Mouse (Mus musculus): ENCODE measurements around the gene Zfp541. TPM values are rescaled to one million over a fixed set of nuclear protein-coding genes. Genes with fewer than 3 reads are reported as not detected.

The Zfp541 gene
- polyA plus RNA-seq (2015; fragmentation: Nextera tagmentation; extraction: Ambion mirVana), result 0.14 TPM in 1 of 2 replicates, not detected in the other

DNA sequence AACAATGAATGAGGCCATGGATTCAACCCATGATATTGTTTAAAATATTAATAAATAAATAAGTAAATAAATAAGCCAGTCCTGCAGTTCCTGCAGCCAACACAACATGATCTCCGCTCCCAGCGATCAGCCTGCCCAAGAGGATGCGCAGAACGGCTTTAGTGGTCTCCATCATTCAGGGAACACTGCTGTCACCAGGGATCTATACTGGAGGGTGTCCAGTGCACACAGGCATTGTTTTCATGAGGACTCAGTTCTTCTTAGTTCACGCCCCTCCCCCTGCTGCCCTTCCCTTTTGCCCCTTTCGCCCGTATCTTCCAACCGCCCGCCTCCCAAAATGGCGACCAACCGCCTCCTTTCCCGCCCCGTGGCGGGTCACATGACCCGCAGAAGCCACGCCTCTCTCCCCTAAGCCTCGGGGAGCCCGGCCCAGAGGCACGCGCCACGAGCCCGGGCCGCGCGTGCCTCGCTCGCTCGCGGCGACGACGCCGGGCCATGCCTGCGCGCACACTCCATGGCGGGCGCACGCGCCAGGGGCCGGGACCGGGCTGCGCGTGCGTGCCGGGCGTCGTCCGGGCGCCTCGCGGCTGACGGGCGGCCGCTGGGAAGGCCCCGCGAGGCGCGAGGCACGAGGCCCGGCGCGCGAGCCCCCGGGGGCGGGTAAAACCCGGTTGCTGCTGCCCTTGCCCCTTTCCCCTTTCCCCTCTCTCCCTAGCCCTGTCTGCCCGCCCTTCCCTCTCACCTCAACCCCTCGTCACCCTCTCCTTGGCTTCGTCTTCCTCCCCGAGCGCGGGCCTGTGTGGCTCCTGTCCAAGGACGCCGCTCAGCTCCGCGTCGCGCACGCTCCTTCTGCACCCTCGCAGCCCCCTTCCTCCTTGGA, at the start of gene Zfp541:
Gene Zfp541, plus strand, starts transcription at position 596 of the 880 bp plus-strand sequence.
- Histone ChIP-seq H3K4me3 (replicated peaks; ENCODE audit: low read length) (peak within 1 kb of the TSS; percentile 14; the same call in 1 of the 2 replicates), H3K9ac (replicated peaks; ENCODE audit: low read depth, low read length) (no peak within 1 kb of the TSS), H3K4me2 (ENCODE audit: low read length) (peak within 1 kb of the TSS; percentile 28), H3K36me3 (ENCODE audit: control insufficient read depth, insufficient read depth) (no peaks in the 10 kb centered on the region), H3K9me3 (ENCODE audit: control insufficient read depth, low read length) (peaks cover 6% of the 10 kb centered on the region; the same call in 1 of the 2 replicates), H3K27me3 (replicated peaks; ENCODE audit: control insufficient read depth, insufficient read depth, low read length) (peaks cover 15% of the 10 kb centered on the region), H3K27ac (ENCODE audit: low read length) (no peak within 1 kb of the TSS), H3K4me1 (replicated peaks; ENCODE audit: control insufficient read depth, insufficient read depth, low read length) (no peaks in the 10 kb centered on the region; the same call in 1 of the 2 replicates)
- ATAC-seq, result peak; percentile 33; the same call in 1 of the 2 replicates
- WGBS, result 48% methylated on average over 68 of the region's 80 CpGs

DNA sequence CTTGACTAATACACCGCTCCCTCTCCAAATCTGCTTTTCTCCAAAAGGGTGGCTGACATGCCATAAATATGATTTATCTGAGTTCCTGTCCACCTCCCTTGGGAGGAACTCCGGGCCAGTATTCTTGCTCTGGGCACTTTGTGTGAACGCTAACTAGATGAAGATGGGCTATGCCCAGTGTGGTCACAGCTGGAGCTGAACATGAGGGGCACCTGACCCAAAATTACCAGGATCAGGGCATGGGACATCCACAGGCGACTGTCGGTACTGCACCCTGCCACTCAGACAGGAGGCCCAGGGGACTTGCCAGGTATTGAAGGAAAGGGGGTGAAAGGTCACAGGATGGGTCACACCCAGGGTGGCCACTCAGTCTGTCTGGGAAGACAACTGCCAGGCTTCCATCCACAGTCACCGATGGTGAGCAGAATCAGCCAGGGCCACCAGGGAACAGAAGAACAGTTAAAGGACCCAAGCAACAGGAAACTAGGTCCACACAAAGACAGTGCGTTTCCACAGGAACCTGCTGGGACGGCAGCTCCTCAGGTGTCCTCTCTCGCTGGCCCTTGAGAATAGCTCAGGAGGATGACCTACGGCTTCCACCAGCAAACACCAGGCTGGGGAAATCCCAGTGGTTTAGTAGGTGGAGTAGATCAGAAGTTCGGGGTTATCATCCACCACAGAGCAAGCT, 48.9 kb upstream of the Zfp541 start:
- no peaks in the 10 kb centered on the region for H3K4me1 ChIP-seq (replicated peaks; ENCODE audit: control insufficient read depth, insufficient read depth, low read length)
- no peak overlapping the region for H3K9ac ChIP-seq (replicated peaks; ENCODE audit: low read depth, low read length)
- H3K27ac ChIP-seq (ENCODE audit: low read length), result no peak overlapping the region
- H3K4me2 ChIP-seq (ENCODE audit: low read length), result no peak overlapping the region
- H3K9me3 ChIP-seq (ENCODE audit: control insufficient read depth, low read length), result no peaks in the 10 kb centered on the region
- H3K36me3 ChIP-seq (ENCODE audit: control insufficient read depth, insufficient read depth), result no peaks in the 10 kb centered on the region
- H3K27me3 ChIP-seq (replicated peaks; ENCODE audit: control insufficient read depth, insufficient read depth, low read length), result no peaks in the 10 kb centered on the region
- no peak for ATAC-seq
- no peak overlapping the region for H3K4me3 ChIP-seq (replicated peaks; ENCODE audit: low read length)
- WGBS, result 76% methylated on average over 11 of the region's 11 CpGs

DNA sequence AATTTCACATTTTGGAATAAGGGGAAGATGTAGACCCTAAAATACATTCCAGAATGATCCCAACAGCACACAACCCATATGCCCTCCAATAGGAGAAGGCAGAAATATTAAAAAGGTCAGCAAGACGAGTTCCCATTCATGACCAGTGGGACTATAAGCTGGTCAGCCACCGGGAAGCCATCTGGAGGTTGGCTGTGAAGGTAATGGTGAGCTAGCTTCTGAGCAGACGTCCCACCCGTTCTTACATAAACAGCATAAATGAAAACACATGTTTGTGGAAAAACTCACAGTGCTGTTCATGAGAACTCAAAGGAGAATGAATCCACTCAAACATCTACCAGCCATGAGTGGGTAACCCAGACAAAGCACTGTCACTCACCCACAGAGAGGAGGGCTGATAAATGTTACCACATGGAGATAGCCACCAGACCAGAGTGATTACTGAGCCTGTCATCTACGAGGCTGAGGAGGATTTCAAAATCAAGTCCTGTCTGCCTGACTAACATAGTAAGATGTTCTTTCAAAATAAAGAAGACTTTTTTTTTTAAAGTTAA, 47.8 kb upstream of the Zfp541 start:
- Histone ChIP-seq H3K36me3 (ENCODE audit: control insufficient read depth, insufficient read depth) (no peaks in the 10 kb centered on the region), H3K9ac (replicated peaks; ENCODE audit: low read depth, low read length) (no peak overlapping the region)
- 92% methylated on average over 5 of the region's 5 CpGs for WGBS

DNA sequence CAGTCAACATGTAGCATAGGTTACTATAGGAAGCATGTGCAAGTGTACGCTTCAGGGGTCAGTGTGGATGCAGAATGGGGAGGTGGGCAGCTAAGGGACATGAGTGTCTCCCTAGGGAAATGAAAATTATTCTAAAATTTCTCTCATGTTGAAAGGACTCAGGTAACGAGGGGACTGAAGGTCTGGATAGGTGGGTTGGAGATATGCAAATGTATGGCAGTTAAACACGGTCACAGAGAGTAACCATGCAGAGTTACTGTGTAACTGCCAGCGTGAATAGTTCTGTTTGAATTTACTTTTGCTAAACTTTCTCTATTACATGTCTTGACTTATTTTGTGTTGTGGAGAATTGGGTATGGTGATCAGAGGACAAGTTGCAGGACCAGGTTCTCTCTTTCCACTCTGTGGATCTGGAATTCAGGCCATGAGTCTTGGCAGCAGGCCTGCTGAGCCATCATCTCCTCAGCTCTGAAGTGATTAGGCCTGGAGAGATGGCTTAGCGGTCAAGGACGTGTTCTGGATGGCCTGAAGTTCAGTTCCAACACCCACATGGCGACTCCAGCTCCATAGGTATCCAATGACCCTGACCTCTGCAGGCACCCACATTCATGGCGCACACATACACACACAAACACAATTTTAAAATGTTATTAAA, 47.0 kb upstream of the Zfp541 start:
- no peak overlapping the region for H3K4me2 ChIP-seq (ENCODE audit: low read length)
- H3K9me3 ChIP-seq (ENCODE audit: control insufficient read depth, low read length), result no peaks in the 10 kb centered on the region
- no peaks in the 10 kb centered on the region for H3K4me1 ChIP-seq (replicated peaks; ENCODE audit: control insufficient read depth, insufficient read depth, low read length)
- H3K27me3 ChIP-seq (replicated peaks; ENCODE audit: control insufficient read depth, insufficient read depth, low read length), result no peaks in the 10 kb centered on the region
- H3K27ac ChIP-seq (ENCODE audit: low read length), result no peak overlapping the region
- no peak for ATAC-seq
- WGBS, result 95% methylated on average over 8 of the region's 8 CpGs
- no peak overlapping the region for H3K4me3 ChIP-seq (replicated peaks; ENCODE audit: low read length)
- no peak overlapping the region for H3K9ac ChIP-seq (replicated peaks; ENCODE audit: low read depth, low read length)
- H3K36me3 ChIP-seq (ENCODE audit: control insufficient read depth, insufficient read depth), result no peaks in the 10 kb centered on the region

More for the DNA sequence above, 47.8 kb upstream of the Zfp541 start:
- H3K9me3 ChIP-seq (ENCODE audit: control insufficient read depth, low read length), result no peaks in the 10 kb centered on the region
- H3K27me3 ChIP-seq (replicated peaks; ENCODE audit: control insufficient read depth, insufficient read depth, low read length), result no peaks in the 10 kb centered on the region
- ATAC-seq, result no peak
- H3K4me3 ChIP-seq (replicated peaks; ENCODE audit: low read length), result no peak overlapping the region
- no peak overlapping the region for H3K27ac ChIP-seq (ENCODE audit: low read length)
- no peaks in the 10 kb centered on the region for H3K4me1 ChIP-seq (replicated peaks; ENCODE audit: control insufficient read depth, insufficient read depth, low read length)
- no peak overlapping the region for H3K4me2 ChIP-seq (ENCODE audit: low read length)

DNA sequence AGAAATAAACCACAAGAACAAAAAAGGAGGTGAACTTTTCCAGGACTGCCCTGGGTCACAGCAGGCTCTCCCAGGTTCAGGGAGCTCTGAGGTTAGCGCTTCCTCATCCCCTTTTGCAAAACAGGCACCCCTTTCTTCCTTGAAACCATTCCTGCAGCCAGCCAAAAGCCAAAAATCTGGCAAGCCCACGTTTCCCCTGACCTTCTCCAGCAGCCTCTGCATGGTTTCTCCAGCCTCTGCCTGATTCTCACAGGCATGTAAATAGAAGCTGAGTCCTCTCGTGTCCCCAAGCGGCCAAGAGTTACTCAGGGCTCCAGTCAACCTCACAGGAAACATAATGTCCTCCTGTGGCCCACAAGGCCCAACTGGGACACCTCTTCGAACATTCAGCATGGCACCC, 46.2 kb upstream of the Zfp541 start:
- Histone ChIP-seq H3K9me3 (ENCODE audit: control insufficient read depth, low read length) (no peaks in the 10 kb centered on the region), H3K27ac (ENCODE audit: low read length) (no peak overlapping the region), H3K4me1 (replicated peaks; ENCODE audit: control insufficient read depth, insufficient read depth, low read length) (no peaks in the 10 kb centered on the region), H3K9ac (replicated peaks; ENCODE audit: low read depth, low read length) (no peak overlapping the region), H3K27me3 (replicated peaks; ENCODE audit: control insufficient read depth, insufficient read depth, low read length) (no peaks in the 10 kb centered on the region), H3K4me3 (replicated peaks; ENCODE audit: low read length) (no peak overlapping the region), H3K4me2 (ENCODE audit: low read length) (no peak overlapping the region), H3K36me3 (ENCODE audit: control insufficient read depth, insufficient read depth) (no peaks in the 10 kb centered on the region)
- ATAC-seq, result no peak
- WGBS, result 87% methylated on average over 5 of the region's 5 CpGs

DNA sequence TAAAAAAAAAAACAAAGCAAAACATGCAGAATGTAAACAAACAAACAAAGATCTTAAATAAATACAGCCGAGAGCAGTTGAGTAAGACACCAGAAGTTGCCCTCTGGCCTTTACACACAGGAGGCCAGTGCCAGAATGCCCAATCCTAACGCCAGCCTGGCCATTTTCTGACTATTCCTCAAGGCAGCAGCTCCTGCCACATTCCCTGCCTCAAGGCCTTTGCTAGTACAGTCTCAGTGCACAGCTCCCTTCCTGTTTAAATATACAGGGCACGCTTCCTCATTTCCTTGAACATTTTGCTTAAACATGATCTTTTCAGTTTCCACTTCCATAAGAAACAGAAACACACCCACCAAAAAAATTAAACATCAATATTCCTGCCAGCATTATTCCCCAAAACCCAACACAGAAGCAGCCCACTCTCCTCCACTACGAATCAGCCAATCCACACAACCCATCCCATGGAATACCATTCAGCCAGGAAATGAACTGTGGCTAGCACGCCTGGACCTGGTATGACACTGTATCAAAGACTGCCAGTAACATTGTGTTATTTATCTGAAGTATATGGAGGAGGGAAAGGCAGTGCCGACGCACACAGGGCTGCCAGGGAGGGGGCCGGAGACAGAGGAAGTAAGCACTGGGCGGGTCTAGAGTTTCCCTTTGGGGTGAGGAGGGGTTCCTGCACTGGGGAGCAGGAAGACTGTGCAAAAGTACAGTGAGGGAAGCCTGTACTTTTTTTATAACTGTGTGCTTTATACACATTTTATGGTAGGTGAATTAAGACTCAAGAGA, 43.4 kb upstream of the Zfp541 start:
- Histone ChIP-seq H3K36me3 (ENCODE audit: control insufficient read depth, insufficient read depth) (no peaks in the 10 kb centered on the region), H3K9ac (replicated peaks; ENCODE audit: low read depth, low read length) (no peak overlapping the region), H3K27me3 (replicated peaks; ENCODE audit: control insufficient read depth, insufficient read depth, low read length) (no peaks in the 10 kb centered on the region), H3K9me3 (ENCODE audit: control insufficient read depth, low read length) (no peaks in the 10 kb centered on the region), H3K27ac (ENCODE audit: low read length) (no peak overlapping the region), H3K4me2 (ENCODE audit: low read length) (no peak overlapping the region), H3K4me1 (replicated peaks; ENCODE audit: control insufficient read depth, insufficient read depth, low read length) (no peaks in the 10 kb centered on the region), H3K4me3 (replicated peaks; ENCODE audit: low read length) (no peak overlapping the region)
- WGBS, result 94% methylated on average over 9 of the region's 9 CpGs
- no peak for ATAC-seq

DNA sequence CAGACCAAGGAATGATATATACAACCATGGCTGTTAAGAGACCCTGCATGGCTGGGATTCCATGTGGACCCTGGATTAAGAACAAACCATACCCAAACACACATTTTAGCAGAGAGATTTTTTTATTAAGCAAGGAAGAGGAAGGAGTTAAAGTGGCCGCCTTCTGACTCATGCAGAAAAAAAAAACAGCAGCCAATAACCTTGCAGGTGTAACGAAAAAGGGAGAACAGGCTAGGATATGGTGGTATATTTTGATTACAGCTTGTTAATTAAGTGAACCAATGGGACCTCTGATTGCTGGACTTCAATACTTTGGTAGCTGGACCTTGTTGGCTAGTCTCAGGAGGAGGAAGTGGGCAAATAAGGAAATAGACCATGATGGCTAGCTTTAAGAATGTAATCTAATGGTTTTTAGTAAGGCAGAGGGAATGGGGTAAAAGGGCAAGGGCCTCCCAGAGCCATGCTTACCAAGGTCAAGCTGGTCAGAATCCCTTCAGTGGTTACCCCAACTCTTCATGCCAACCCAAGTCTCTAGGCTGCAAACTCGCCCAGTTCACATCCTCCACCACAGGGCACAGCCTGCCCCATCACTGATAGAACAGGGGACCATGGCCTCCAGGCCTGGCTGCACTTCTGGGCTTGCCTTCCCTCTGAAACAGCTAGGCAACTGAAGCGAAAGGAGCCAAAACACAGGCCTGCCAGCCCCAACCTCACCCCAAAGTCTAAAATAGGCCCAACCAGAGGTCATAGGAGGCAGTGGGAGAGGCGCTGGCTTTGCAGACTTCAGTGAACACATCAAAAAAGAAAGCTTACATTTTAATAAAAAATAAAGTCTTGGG, 42.1 kb upstream of the Zfp541 start:
- Histone ChIP-seq H3K27ac (ENCODE audit: low read length) (no peak overlapping the region), H3K4me1 (replicated peaks; ENCODE audit: control insufficient read depth, insufficient read depth, low read length) (no peaks in the 10 kb centered on the region), H3K9ac (replicated peaks; ENCODE audit: low read depth, low read length) (no peak overlapping the region), H3K27me3 (replicated peaks; ENCODE audit: control insufficient read depth, insufficient read depth, low read length) (no peaks in the 10 kb centered on the region), H3K4me3 (replicated peaks; ENCODE audit: low read length) (no peak overlapping the region), H3K4me2 (ENCODE audit: low read length) (no peak overlapping the region), H3K36me3 (ENCODE audit: control insufficient read depth, insufficient read depth) (no peaks in the 10 kb centered on the region), H3K9me3 (ENCODE audit: control insufficient read depth, low read length) (no peaks in the 10 kb centered on the region)
- WGBS, result 87% methylated on average over 5 of the region's 5 CpGs
- ATAC-seq, result no peak

DNA sequence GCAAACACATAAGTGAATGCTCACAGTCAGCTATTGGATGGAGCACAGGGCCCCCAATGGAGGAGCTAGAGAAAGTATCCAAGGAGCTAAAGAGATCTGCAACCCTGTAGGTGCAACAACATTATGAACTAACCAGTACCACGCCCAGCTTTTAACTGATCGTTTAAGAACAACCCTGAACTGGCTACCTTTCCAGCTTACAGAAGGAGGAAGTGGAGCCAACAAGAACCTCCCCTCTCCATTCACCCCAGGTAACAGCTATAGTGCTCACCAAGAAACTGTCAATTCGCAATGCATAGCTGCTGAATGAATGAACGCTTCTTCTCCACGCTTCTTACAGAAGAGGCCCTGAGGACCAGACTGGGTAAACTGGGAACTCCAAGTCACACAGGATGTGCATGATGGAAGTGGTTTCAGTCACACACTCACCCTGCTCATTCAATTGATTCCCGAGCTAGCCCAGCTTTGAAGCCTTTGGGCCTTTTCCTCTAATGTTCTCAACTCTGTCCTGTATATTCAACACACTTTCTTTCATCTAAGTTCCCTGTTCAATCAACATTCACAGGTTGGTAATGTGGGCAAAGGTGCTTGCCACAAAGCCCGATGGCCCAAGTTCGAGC, 36.9 kb upstream of the Zfp541 start:
- Histone ChIP-seq H3K4me3 (replicated peaks; ENCODE audit: low read length) (no peak overlapping the region), H3K4me1 (replicated peaks; ENCODE audit: control insufficient read depth, insufficient read depth, low read length) (no peaks in the 10 kb centered on the region), H3K4me2 (ENCODE audit: low read length) (no peak overlapping the region), H3K9me3 (ENCODE audit: control insufficient read depth, low read length) (no peaks in the 10 kb centered on the region), H3K27me3 (replicated peaks; ENCODE audit: control insufficient read depth, insufficient read depth, low read length) (no peaks in the 10 kb centered on the region), H3K27ac (ENCODE audit: low read length) (no peak overlapping the region), H3K9ac (replicated peaks; ENCODE audit: low read depth, low read length) (no peak overlapping the region), H3K36me3 (ENCODE audit: control insufficient read depth, insufficient read depth) (no peaks in the 10 kb centered on the region)
- 91% methylated on average over 8 of the region's 8 CpGs for WGBS
- ATAC-seq, result no peak

All from forebrain, embryonic 16.5 days (tissue).